Mouse (Mus musculus) ES-Bruce4 (cell line): ENCODE measurements around the gene Slc35b4. TPM values are rescaled to one million over a fixed set of nuclear protein-coding genes. Genes with fewer than 3 reads are reported as not detected.
A peak's percentile ranks its signal among the peaks of the same experiment; 100 is the strongest.

Source experiments
- H3K27ac ChIP-seq: 2 replicates; pipeline ENCODE4 v1.5.1; 2012; ENCODE audit warnings: low read length, inconsistent platforms; ENCODE audit not compliant: insufficient read depth
- H3K27me3 ChIP-seq: 2 replicates; pipeline ENCODE4 v1.6.1; 2012; ENCODE audit warnings: mild to moderate bottlenecking, low read length, inconsistent platforms; ENCODE audit not compliant: control insufficient read depth, poor library complexity, insufficient read depth, severe bottlenecking
- H3K36me3 ChIP-seq: 2 replicates; pipeline ENCODE4 v1.6.1; 2012; ENCODE audit warnings: inconsistent platforms, mild to moderate bottlenecking, low read length, moderate library complexity; ENCODE audit not compliant: control insufficient read depth, poor library complexity, insufficient read depth, severe bottlenecking
- H3K4me1 ChIP-seq: one replicate; pipeline ENCODE4 v1.8.1; 2011; ENCODE audit warnings: low read length; ENCODE audit not compliant: control insufficient read depth, insufficient read depth
- H3K4me3 ChIP-seq: 2 replicates; pipeline ENCODE4 v1.5.1; 2011; ENCODE audit warnings: low read depth, mild to moderate bottlenecking, low read length
- H3K9ac ChIP-seq: 2 replicates; pipeline ENCODE4 v1.6.1; 2012; ENCODE audit warnings: low read depth, mild to moderate bottlenecking, inconsistent platforms; ENCODE audit not compliant: poor library complexity, severe bottlenecking
- H3K9me3 ChIP-seq: replicated peaks from 2 replicates; pipeline ENCODE4 v1.6.1; 2012; ENCODE audit warnings: mild to moderate bottlenecking, low read length, inconsistent platforms; ENCODE audit not compliant: control insufficient read depth, poor library complexity, insufficient read depth, severe bottlenecking
- CTCF ChIP-seq: IDR thresholded peaks from one replicate; pipeline ENCODE4 v1.8.1; 2011; ENCODE audit warnings: low read depth, low read length
- EP300 ChIP-seq: IDR thresholded peaks from 2 replicates; pipeline ENCODE4 v1.6.1; 2011; ENCODE audit warnings: low read depth, low read length; ENCODE audit not compliant: insufficient read depth
- POLR2A ChIP-seq: IDR thresholded peaks from one replicate; pipeline ENCODE4 v1.8.1; 2011; ENCODE audit warnings: low read length; ENCODE audit not compliant: insufficient read depth
- polyA plus RNA-seq: library from polyadenylated mRNA; stranded (reverse); fragments of >200 nt; gene quantifications from 2 replicates; pipeline ENCODE4 v1.2.4, GENCODE M21; 2011; ENCODE audit warnings: low read depth; ENCODE audit not compliant: missing spikeins, insufficient read depth, insufficient read length

Gene Slc35b4
- polyA plus RNA-seq, result 18.7 and 20.6 TPM in 2 replicates

GRCm38 (mm10) chr6:34176864-34177247, at the start of gene Slc35b4:
TSS of gene Slc35b4 (minus strand) at chr6:34177111.
- H3K4me3 ChIP-seq, result peak within 1 kb of the TSS; percentile 86
- no peaks in the 10 kb centered on the region for H3K4me1 ChIP-seq
- no peaks in the 10 kb centered on the region for H3K9me3 ChIP-seq
- no peak within 1 kb of the TSS for H3K27ac ChIP-seq
- H3K9ac ChIP-seq, result peak within 1 kb of the TSS; percentile 72
- no peaks in the 10 kb centered on the region for H3K36me3 ChIP-seq
- no peaks in the 10 kb centered on the region for H3K27me3 ChIP-seq
- TF ChIP-seq POLR2A (no peak), EP300 (no peak), CTCF (no peak)

- no peaks in the 10 kb centered on the region for H3K27me3 ChIP-seq
- no peak overlapping the region for H3K4me3 ChIP-seq
- no peak overlapping the region for H3K27ac ChIP-seq
- H3K9me3 ChIP-seq, result peaks cover 4% of the 10 kb centered on the region; the same call in 1 of the 2 replicates
- TF ChIP-seq CTCF (peak; percentile 18), EP300 (no peak)
- no peaks in the 10 kb centered on the region for H3K36me3 ChIP-seq
- H3K4me1 ChIP-seq, result no peaks in the 10 kb centered on the region
- no peak overlapping the region for H3K9ac ChIP-seq
Measured at GRCm38 (mm10) chr6:34225004-34225599, 48.2 kb upstream of the Slc35b4 start.

GRCm38 (mm10) chr6:34216450-34217319, 39.8 kb upstream of the Slc35b4 start:
- Histone ChIP-seq H3K36me3 (no peaks in the 10 kb centered on the region), H3K9ac (no peak overlapping the region), H3K27me3 (peaks cover 3% of the 10 kb centered on the region; the same call in 1 of the 2 replicates), H3K4me1 (peaks cover 2% of the 10 kb centered on the region), H3K27ac (no peak overlapping the region), H3K4me3 (no peak overlapping the region), H3K9me3 (no peaks in the 10 kb centered on the region)
- TF ChIP-seq CTCF (no peak), EP300 (no peak), POLR2A (no peak)

- Histone ChIP-seq H3K27me3 (no peaks in the 10 kb centered on the region), H3K4me3 (no peak overlapping the region), H3K4me1 (no peaks in the 10 kb centered on the region), H3K9me3 (no peaks in the 10 kb centered on the region), H3K9ac (no peak overlapping the region), H3K27ac (no peak overlapping the region), H3K36me3 (no peaks in the 10 kb centered on the region)
- no peak for TF ChIP-seq POLR2A
- no peak for TF ChIP-seq CTCF
- no peak for TF ChIP-seq EP300
Measured at GRCm38 (mm10) chr6:34205754-34206153, 28.8 kb upstream of the Slc35b4 start.

- no peak overlapping the region for H3K4me3 ChIP-seq
- no peak overlapping the region for H3K27ac ChIP-seq
- H3K9me3 ChIP-seq, result no peaks in the 10 kb centered on the region
- no peaks in the 10 kb centered on the region for H3K36me3 ChIP-seq
- peak; percentile 59 for TF ChIP-seq CTCF
- TF ChIP-seq POLR2A, result no peak
- H3K4me1 ChIP-seq, result no peaks in the 10 kb centered on the region
- H3K27me3 ChIP-seq, result no peaks in the 10 kb centered on the region
- H3K9ac ChIP-seq, result no peak overlapping the region
Measured at GRCm38 (mm10) chr6:34204971-34205572, 28.2 kb upstream of the Slc35b4 start.

- no peak for TF ChIP-seq EP300
- TF ChIP-seq POLR2A, result no peak
- TF ChIP-seq CTCF, result no peak
- Histone ChIP-seq H3K4me3 (no peak overlapping the region), H3K9me3 (no peaks in the 10 kb centered on the region), H3K27me3 (no peaks in the 10 kb centered on the region), H3K4me1 (no peaks in the 10 kb centered on the region), H3K36me3 (no peaks in the 10 kb centered on the region), H3K27ac (no peak overlapping the region), H3K9ac (no peak overlapping the region)
Measured at GRCm38 (mm10) chr6:34203503-34203902, 26.6 kb upstream of the Slc35b4 start.
